Mouse (Mus musculus) adrenal gland, postnatal 25 days (tissue): ENCODE data around the gene Nhp2. TPM values are rescaled to one million over a fixed set of nuclear protein-coding genes. Genes with fewer than 3 reads are reported as not detected.
"Not testable (repeated sequence)": the region's sequence is repeated elsewhere in the genome, so short reads cannot be mapped to it uniquely, and the experiment has no call there.

ENCODE experiments used
- DNase-seq: peaks from one replicate; pipeline ENCODE4 v3.0.0; 2021; ENCODE audit warnings: mixed read lengths
- total RNA-seq: library from RNA; stranded (reverse); gene quantifications from 2 replicates; pipeline ENCODE4 v1.2.3, GENCODE M21; 2021

Nhp2 gene
- total RNA-seq, 1 experiment from 2014 or later = 68.0 TPM

DNA sequence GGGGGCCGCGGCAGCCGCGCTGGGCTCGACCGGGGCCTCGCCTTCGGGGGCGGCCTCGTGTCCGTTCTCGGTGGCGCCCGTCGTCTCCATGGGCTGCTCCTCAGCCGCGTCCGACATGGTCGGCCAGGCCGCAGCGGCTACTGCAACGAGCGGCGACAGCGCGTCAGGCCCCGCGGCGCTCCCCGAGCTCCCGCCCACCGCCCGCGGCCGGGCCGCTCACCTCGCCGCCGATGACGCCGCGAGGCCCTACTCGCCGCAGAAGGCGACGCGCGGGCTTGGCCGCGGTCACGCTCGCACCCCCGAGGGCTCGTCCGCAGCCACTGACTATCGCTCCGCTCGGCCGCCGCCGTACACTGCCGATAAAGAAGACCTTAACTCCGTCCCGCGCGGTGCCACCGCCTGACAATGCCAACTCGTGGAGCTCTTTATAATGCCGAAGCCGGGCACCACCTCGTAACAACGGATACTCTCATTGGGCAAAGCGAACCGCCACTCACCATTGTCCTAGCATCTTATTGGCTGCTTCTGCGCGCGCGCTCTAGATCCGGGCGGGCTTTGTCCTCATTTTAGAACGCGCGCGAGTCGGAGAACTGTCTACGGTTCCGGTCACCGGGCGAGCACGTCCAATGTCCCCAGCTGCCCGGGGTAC lies 13.0 kb upstream of the Nhp2 start, which contains the start of gene Hnrnpab:
Gene Hnrnpab, minus strand, starts transcription at position 401 of the 649 bp plus-strand sequence.
- DNase-seq = peak; percentile 93

GRCm38 (mm10) chr11:51607096-51607738 lies 12.3 kb upstream of the Nhp2 start:
- no peak for DNase-seq

GRCm38 (mm10) chr11:51609266-51609909 lies 10.1 kb upstream of the Nhp2 start:
- DNase-seq = no peak

DNA sequence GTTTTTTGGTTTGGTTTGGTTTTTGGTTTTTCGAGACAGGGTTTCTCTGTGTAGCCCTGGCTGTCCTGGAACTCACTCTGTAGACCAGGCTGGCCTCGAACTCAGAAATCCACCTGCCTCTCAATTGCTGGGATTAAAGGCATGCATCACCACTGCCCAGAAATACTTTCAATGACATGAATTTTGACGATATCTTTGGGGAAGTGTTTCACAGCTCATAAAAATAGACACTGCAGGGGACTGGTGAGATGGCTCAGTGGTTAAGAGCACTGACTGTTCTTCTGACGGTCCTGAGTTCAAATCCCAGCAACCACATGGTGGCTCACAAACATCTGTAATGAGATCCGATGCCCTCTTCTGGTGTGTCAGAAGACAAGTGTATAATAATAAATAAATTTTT lies 9.6 kb upstream of the Nhp2 start:
- not testable (repeated sequence) for DNase-seq

DNA sequence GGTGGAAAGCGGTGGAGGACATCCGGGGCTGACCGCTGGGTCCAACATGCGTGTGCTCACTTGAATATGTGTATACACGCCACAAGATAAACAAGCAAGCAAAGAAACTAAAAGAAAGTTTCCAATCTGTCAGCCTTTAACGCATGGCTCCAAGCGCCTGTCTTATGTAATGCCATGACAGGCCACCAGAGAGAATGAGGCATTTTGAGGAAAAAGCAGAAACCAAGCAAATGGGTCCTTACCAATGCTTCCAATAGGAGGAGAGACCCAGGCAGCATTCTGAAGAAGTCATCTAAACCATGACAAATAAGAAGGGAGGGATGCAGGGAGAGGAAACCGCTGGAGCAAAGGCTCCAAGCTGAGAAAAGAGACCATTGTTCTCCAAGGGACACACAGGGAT lies 5.3 kb upstream of the Nhp2 start:
- no peak for DNase-seq

DNA sequence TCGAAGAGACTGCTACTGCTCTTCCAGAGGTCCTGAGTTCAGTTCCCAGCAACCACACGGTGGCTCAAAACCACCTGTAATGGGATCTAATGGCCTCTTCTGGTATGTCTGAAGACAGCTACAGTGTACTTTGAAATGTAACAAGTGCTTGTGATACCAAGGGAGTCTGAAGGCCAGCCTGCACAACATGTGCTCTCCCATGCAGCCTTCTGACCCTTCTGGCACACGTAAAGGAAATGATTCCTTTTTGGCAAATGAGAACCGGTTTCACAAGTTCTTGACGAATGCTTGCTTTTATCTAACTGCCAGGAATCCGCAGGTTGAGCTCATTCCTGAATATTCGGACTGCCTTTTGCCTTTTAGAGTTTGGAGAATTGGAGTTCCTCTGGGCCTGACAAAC lies 4.4 kb upstream of the Nhp2 start:
- no peak for DNase-seq

GRCm38 (mm10) chr11:51615601-51616000 lies 3.9 kb upstream of the Nhp2 start:
- DNase-seq = peak; percentile 76

DNA sequence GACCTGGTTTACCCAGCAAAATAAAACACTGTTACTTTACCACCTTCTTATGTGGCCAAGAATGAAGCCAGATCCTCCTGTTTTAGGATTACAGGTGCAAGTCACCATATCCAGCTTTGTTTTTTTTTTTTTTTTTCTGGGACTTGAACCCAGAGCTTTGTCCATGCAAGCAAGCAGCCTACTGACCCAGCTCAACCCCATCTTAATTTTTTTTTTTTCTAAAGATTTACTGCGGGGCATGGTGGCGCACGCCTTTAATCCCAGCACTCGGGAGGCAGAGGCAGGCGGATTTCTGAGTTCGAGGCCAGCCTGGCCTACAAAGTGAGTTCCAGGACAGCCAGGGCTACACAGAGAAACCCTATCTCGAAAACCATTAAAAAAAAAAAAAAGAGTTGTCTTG lies 3.4 kb upstream of the Nhp2 start:
- not testable (repeated sequence) for DNase-seq

GRCm38 (mm10) chr11:51617693-51618092 lies 1.8 kb upstream of the Nhp2 start:
- peak; percentile 50 for DNase-seq

DNA sequence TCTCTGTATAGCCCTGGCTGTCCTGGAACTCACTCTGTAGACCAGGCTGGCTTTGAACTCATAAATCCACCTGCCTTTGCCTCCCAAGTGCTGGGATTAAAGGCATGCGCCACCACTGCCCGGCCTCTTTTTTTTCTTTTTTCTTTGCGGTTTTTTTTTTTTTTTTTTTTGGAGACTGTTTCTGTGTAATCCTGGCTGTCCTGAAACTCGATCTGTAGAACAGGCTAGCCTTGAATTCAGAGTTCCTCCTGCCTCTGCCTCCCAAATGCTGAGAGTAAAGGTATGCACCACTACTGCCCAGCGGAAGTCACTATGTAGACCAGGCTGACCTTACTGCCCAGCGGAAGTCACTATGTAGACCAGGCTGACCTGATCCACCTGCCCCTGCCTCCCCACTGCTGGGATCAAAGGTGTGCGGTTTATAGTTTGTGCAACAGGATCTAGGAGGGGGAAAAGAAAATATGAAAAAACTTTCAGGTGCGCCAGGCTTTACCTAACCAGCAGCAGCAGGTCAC lies 584 bp upstream of the Nhp2 start:
- DNase-seq = no peak

- no peak for DNase-seq
These were observed 549 bp downstream of the Nhp2 start for GRCm38 (mm10) chr11:51620084-51620483.

- DNase-seq = no peak
These were observed 2.2 kb downstream of the Nhp2 start for GRCm38 (mm10) chr11:51621776-51622175.

GRCm38 (mm10) chr11:51622971-51623491 lies 3.5 kb downstream of the Nhp2 start:
- DNase-seq = no peak

DNA sequence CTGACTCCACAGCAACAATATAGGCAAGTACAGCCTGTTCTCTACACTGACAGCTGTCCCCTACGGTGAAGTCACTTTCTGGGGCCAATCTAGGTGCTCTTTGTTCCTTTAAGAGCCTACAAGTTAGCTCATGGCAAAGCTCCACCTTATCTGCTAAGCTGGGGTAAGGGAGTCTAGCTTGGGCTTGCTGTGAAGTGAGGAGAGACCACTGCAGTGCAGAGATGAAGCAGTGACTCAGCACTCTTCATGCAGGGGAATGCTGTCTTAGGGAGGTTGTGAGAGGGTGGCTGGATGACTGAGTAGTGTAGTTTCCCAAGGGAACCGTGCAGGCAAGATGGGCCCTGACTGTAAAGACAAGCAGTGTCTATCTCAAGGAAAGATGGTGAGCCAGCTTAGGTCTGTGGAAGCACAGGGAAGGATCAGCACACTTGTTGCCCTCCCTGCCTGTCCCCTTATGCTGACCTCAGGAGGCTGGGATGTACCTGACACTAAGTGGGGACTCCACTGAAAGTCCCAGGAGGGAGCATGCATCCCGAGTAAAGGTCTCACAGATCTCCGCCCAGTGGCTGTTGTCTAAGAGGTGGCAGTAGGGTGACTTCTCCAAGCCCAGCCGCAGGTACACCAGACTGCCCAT lies 5.8 kb downstream of the Nhp2 start:
- DNase-seq = no peak

- DNase-seq = no peak
These were observed 7.9 kb downstream of the Nhp2 start for GRCm38 (mm10) chr11:51627425-51627824.

DNA sequence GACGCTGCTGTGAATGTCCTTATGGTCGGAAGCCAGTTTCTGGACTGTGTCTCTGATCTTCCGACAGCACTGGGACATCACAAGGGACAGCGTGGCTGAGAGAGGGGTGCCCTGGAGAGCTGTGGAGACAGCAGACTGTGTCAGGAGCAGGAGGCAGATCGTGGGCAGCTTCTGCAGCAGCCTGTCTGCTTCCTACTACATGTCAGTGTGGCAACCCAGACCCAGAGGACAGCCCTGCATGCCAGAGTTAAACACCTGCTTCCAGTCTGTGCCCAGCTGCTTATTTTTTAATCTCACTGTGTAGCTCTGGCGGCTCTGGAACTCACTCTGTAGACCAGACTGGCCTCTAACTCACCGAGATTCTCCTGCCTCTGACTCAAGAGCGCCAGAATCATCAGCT lies 8.4 kb downstream of the Nhp2 start:
- DNase-seq = no peak

GRCm38 (mm10) chr11:51629651-51630314 lies 10.2 kb downstream of the Nhp2 start:
- DNase-seq = no peak

DNA sequence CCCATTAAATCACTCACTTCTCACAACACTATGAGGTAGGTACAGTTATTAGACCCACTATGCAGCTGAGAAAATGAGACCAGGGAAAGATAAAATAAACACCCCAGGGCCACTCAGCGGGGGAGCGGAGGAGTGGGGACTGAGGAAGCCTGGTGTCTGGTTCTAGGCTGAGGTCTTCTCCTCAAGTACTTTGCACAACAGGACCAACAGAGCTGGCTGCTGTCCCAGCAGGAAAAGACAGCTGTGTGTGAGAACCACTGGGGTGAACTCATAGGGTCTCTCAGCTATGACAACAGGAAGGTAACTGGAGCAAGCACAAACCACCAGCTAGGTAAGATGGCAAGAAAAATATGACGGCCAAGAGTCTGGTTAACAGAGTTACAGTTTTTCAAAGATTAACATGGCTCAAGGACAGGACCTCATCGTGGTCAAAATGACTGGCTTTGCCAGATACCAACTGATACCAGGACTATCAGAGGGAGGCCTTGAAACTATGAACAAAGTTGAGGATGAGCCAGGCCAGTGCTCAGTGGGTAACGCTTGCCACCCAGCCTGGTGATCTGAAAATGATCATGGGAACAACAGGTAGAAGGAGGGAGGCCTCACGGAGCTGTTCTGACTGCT lies 12.7 kb downstream of the Nhp2 start:
- DNase-seq = no peak

DNA sequence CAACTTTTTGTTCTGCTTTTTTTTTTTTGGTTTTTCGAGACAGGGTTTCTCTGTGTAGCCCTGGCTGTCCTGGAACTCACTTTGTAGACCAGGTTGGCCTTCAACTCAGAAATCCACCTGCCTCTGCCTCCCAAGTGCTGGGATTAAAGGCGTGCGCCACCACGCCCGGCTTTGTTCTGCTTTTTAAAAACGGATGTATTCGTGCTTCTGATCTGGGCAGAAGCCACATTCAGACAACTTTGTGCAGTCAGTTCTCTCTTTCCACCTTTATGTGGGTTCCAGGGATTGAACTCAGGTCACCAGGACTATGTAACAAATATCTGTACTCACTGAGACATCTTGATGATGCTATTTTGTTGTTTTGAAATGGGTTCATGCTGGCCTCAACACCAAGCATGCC lies 13.7 kb downstream of the Nhp2 start:
- not testable (repeated sequence) for DNase-seq

DNA sequence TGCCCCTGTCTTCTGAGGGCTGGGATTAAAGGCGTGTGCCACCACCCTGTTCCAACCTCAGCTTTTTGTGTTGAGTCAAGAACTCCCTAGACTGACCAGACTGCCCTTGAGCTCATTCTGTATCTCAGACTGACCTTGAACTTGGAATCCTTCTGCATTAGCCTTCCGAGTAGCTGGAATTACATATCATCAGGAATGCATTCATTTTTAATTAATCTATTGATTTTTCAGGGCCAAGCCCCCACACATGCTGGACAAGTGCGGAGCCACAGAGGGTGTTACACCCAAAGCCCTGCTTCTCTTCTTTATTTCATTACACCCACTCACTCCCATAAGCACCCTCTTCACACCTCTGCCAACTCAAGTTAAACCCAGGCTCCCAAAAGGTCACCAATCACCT lies 14.2 kb downstream of the Nhp2 start:
- no peak for DNase-seq

- no peak for DNase-seq
These were observed 15.6 kb downstream of the Nhp2 start for GRCm38 (mm10) chr11:51635127-51635524.
